Mouse (Mus musculus) heart, adult 11 months (tissue): ENCODE data around the gene Fars2.
A peak's percentile ranks its signal among the peaks of the same experiment; 100 is the strongest.
"Not testable (repeated sequence)": the region's sequence is repeated elsewhere in the genome, so short reads cannot be mapped to it uniquely, and the experiment has no call there.

Experiments
- DNase-seq: peaks from one replicate; pipeline ENCODE4 v3.0.0; 2022

Gene Fars2

DNA sequence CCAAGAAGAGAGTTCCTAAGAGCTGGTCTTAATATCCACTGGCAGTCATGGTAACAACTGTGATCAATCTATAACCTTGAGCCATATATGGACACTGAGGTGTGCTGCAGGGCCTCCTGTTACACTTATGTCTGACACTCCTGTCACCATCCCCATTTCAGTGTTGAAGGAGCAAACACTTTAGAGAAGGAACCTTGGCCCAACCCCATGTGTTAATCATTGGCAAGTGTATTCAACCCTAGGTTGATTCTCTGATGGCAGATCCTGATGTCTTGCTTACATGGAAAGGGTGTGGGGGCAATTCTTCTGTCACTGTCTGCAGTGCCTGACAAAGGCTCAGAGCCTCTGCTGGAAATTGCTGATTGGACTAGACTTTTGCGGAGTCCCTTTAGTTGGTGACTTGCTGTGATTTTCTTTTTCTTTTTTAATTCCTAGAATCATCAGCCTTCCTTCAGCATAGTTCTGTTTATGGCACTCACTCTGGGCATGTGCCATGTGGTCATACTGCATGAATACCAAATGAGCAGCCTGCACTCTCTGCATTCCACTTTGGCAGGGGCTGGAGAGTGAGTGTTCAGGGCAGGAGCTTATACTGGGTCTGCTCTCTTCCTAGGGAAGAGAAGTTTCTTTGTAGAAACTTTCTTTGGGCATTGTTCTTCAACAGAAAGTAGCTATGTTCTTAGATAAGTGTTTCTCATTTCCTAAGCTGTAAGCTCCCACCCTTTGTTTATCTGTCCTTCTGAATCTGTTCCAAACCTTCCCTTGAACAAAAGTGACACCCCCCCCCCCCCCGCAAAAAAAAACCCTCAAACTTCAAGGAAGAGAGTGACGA, 181.0 kb downstream of the Fars2 start:
- peak; percentile 64 for DNase-seq

DNA sequence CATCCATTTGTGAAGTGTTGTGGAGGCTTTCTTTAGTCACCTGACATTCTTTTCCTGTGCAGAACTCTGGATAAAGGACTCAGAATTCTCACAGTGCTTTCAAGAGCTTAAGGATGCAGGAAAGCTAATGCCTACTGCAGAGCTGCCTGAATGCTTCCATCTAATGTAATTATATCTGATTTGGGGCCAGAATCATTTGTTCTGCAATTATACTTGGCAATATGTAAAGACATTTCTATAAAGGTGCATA, 181.5 kb downstream of the Fars2 start:
- DNase-seq, result peak; percentile 35

DNA sequence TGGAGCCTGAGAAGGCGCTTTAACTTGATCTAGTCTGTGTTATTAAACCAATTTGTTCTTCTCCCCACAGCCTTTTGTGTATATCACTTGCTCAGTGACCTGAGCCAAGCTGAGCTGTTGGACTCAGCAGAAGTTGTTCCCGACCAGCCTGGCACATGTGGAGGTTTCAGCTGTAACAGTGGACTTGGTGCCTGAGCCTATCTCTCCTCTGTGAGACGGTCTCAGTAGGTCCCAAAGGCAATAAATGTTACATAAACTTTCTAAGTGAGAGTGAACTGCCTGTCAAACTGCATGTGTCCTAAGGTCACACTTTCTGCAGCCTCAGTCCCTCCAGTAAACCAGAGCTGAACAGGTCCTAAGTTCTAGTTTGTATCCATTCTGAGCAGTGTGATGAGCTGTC, 185.6 kb downstream of the Fars2 start:
- peak; percentile 93 for DNase-seq

GRCm38 (mm10) chr13:36305306-36305705, 188.1 kb downstream of the Fars2 start:
- DNase-seq, result no peak

DNA sequence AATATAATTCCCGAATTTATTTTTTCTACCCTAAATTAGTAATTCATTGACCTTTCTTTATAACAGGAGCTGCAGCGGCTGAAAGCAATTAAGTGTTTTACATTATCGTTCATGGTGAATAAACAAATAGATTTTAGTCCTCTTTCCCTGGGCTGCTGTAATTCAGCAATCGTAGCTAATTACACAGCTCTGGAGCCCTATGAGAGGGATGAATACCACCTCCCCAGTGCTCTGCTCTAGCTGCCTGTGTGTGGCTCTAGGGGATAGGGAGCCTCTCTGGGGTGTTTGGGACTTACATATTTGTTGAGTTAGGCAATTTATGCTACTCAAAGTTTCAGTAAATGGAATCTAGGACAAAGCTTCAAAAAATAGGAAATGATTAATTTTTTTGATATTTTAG, 190.2 kb downstream of the Fars2 start:
- no peak for DNase-seq

- DNase-seq, result peak; percentile 81
Observed at GRCm38 (mm10) chr13:36309160-36309559, 191.9 kb downstream of the Fars2 start.

DNA sequence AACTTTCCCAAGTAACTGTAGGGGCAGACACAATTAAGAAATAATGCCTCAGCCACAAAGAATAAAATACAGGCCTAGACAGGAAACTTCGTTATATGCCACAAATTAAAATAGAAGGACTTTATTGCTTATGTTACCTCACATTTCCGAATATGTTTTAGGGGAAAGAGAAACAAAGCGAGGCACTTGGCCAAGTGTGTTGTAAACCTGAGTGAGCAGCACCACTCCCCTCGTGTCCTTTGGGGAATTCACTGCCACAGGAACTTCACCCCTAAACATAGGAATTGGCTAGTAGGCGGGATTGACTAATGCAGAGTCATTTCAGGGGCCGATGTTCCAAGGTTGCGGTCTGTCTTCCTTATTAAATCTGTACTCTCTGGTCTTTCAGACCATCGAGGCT, 197.0 kb downstream of the Fars2 start:
- DNase-seq, result peak; percentile 90

- peak; percentile 69 for DNase-seq
Observed at GRCm38 (mm10) chr13:36314860-36315800, 197.9 kb downstream of the Fars2 start.

DNA sequence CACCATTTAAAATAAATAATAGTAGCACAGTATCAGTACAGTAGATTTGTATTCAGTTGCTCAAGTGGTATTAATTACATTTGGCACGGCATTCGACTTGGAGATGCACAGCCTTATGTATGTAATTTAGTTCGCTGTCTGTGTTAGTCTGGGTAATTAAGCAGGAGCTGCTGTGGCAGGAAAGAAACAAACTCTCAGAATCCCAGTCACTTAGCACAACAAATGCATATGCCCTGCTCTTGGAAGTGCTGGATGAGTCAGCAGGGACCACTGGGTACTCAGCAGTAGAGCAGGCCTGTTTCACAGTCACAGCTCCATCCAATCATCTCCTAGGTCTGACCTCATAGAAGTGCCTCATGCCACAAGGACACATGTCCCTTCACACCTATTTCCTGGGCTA, 200.6 kb downstream of the Fars2 start:
- peak; percentile 80 for DNase-seq

DNA sequence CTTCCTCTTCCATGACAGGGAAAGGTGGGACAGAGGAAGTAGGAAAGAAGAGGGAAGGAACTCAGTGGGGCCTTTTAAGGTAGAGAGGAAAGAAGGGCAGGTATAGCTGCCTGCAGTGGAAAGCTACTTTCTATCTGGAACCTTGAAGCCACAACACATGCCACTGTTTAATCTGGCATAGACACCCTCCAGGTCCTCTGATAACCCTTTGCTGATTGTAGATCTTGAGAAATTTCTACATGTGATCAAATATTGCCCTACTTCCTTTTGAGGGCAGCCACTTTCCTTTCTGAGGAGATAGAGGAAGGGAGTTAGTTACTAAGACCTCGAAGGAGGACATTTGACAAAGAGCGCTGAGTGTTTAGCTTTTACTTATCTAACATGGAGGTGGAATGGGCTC, 207.4 kb downstream of the Fars2 start:
- DNase-seq, result no peak

DNA sequence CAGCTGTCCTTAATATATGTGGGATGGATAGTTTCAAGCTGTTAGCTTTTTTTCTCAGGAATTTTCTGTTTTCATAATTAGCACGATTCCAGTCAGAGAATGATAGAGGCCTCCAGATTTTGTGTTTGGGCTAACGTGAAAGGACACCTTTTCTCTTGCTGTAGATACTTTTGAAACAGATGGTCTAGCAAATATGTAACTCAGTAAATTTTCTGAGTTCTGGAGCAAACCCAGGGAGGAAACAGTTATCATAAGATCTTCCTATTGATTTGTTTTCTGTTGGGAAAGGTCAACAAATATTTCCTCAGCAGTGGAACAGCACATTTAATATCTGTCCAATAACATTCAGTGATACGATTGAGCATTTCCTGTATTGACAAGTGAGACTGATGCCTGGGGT, 209.3 kb downstream of the Fars2 start:
- DNase-seq, result no peak

DNA sequence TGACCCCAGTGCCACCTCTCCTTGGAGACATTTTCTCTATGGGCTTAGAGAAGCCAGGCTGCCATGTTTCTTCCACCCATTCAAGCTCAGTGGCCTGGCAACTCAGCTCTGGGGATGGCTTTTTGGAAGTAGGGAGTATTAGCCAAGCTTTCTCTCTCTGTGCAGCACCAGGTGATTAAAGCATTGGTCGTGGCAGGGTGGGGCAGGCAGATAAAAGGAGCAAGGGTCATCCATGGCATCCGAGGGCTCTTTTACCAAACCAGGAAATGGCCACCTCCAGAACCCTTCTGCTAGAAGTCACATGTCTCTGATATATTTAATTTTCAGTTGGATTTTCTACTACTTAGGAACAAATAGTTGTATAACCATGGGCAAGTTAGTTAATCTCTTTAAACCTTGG, 212.7 kb downstream of the Fars2 start:
- DNase-seq, result no peak

DNA sequence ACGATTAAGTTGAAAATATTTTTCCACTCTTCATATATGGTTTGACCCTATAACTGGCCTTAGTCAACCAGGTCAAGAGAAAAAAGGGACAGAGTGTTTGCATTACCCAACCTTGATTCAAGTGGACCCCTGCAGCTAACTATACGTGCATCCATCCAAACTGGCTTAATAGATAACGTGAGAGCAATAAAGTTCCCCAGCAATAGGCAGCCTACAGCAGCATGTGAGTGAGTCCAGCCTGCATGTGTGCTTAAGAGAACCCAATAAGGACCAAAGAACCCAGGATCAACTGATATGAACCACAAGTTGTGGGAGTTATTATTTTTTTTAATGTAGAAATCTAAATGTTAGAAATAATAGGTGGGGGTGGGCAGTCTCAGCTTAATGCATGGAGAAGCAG, 213.3 kb downstream of the Fars2 start:
- DNase-seq, result no peak

GRCm38 (mm10) chr13:36334748-36335147, 217.5 kb downstream of the Fars2 start:
- DNase-seq, result no peak

DNA sequence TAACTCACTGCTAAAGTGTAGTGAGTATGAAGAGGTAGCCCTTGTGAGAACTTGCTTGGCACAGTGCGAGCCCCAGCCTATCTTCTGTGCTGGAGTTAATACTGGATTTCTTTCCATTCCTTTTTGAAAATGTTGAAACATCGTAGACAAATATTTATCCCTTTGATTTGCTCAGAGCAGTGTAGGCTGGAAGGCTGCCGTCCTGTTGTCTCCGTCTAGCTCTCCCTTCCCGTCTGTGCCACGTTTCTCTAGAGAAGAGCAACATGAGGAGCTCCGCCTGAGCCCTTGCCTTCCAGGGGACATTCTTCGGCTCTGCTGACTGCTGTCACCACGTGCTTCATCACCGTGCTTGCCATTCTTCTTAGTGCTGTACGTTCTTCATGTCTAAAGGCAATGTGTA, 234.3 kb downstream of the Fars2 start:
- no peak for DNase-seq

DNA sequence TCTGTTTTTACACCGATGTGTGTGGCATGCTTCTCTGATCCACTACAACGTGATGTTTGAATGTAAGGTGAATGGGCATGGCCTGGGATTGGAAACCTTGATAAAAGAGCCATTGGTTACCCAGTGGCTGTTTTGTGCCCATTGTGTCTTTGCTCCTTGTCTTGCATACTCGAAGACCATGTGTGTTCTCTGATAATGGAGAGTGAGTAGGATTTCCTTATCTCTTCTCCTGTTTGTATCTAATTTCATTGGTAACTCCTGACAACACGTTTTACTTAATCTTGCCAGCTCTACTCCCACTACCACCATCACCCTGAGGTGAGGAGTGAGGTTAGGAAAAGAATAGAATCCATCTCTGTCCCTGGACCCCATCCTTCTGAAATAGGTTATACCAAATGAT, 240.3 kb downstream of the Fars2 start:
- DNase-seq, result no peak

GRCm38 (mm10) chr13:36361419-36361818, 244.2 kb downstream of the Fars2 start:
- DNase-seq, result no peak

DNA sequence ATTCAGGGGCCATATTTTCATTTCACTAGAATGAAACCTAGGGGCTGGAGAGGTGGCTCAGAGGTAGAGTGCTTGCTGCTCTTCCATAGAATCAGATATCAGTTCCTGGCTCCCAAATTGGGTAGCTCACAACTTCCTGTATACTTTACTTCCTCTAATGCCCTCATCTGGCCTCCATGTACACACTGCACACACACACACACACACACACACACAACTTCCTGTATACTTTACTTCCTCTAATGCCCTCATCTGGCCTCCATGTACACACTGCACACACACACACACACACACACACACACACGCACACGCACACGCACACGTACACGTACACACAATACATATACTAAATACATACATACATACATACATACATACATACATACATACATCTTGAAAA, 248.5 kb downstream of the Fars2 start:
- not testable (repeated sequence) for DNase-seq

GRCm38 (mm10) chr13:36366304-36366703, 249.1 kb downstream of the Fars2 start:
- DNase-seq, result no peak

DNA sequence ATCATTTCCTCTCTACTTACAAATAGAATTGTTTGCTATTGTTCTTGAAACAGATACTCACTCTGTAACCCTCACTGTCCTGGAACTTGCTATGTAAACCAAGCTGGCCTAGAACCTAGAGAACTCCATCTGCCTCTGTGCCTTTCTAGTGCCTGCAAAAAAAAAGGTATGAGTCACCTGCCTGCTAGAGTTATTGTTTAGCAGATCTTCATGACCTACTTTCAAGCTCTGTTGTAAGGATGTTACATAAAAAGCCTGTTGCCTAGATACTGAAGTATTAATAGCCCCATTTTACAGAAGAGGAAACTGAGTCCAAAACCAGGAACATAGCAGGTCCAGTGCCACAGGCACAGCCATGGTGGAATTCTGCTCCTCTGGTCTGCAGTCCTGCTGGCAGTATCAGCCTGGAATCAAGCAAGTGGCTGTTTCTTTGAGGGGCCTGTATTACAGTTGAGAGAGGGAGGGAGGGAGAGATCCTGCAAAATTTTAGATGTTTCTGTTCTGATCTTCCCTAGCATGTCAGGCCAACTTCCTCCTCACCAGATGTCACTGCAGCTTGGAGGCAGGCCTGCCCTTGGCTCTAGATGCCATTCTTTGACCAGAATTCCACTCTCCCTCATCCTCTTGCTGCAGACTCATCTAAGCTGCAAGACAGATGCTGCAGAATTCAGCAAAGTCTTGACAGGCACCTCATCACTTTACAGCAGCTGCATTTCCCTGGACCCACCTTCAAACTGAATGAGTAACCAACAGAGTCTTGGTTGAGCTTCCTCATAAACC, 250.7 kb downstream of the Fars2 start:
- DNase-seq, result no peak

DNA sequence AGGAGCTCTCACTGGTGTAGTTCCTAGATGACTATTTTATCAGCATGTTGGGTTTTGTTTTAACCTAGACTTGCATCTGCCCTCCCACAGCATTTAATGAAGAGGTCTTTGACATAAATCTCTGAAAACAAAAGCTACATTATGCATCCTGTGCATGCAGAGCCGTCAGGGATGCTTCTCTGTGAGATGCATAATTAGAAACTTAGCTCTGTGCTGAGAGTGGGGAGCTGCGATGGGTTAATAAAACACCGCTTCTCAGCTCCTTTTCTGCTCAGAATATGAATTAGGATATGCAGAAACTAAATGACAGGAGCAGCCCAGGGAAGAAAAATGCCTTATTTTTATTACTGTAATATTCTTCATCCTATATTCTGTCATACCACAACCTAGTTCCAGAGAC, 251.6 kb downstream of the Fars2 start:
- no peak for DNase-seq

DNA sequence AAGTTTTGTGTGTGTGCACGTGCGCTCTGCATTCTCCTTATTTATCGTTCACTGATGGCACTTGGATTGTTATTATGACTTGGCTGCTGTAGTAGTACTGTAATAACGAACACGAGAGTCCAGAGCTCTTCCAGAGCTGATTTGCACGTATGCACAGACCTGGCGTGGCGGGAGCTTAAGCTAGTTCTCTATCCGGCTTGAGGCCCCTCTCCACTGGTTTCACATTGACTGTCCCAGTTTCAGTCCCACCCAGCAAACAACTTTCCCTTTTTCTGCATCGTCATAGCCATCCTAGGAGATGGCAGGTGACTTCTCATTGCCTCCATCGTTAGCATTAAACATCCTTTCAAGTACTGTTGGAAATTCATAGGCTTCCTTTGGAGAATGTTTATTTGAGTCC, 252.2 kb downstream of the Fars2 start:
- DNase-seq, result no peak

GRCm38 (mm10) chr13:36383236-36383635, 266.0 kb downstream of the Fars2 start:
- DNase-seq, result no peak

DNA sequence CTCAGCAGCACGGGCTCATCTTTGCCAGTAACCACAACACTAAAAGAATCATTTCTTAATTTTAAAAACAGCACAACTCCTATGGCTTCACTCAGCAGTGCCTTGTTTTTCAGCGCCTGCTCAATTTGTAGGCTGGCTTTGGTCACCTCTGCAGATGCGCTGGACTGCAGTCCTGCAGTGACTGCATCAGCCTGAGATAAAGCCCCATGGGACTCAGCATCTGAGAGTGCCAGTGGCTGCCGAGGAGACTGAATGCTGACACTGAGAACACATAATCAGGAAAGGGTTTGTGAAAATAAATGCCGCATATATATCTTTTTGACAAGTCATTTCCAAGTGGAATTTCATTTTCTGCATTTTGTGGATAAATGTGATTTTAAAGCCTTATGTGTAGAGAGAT, 268.9 kb downstream of the Fars2 start:
- DNase-seq, result no peak
